Mouse (Mus musculus): ENCODE data around the gene Usp26. TPM values are rescaled to one million over a fixed set of nuclear protein-coding genes. Genes with fewer than 3 reads are reported as not detected.

Gene Usp26
- polyA plus RNA-seq (2012; ENCODE audit: insufficient read depth, insufficient read length, missing spikeins) = not detected in 2 replicates

- H3K4me1 ChIP-seq (ENCODE audit: control insufficient read depth, insufficient read depth, insufficient read length, low read length) = no peaks in the 10 kb centered on the region
- H3K27ac ChIP-seq (replicated peaks; ENCODE audit: low read depth, low read length) = no peak within 1 kb of the TSS
- H3K4me3 ChIP-seq (ENCODE audit: insufficient read depth, low read depth, low read length) = no peak within 1 kb of the TSS
Measured at GRCm38 (mm10) chrX:51801133-51801532, at the start of gene Usp26. Gene Usp26, minus strand, starts transcription at chrX:51801233.

- Histone ChIP-seq H3K4me3 (ENCODE audit: insufficient read depth, low read depth, low read length) (no peak overlapping the region), H3K27ac (replicated peaks; ENCODE audit: low read depth, low read length) (no peak overlapping the region), H3K4me1 (ENCODE audit: control insufficient read depth, insufficient read depth, insufficient read length, low read length) (no peaks in the 10 kb centered on the region)
Measured at GRCm38 (mm10) chrX:51814466-51815247, 13.6 kb upstream of the Usp26 start.

- Histone ChIP-seq H3K4me3 (ENCODE audit: insufficient read depth, low read depth, low read length) (no peak overlapping the region), H3K27ac (replicated peaks; ENCODE audit: low read depth, low read length) (no peak overlapping the region), H3K4me1 (ENCODE audit: control insufficient read depth, insufficient read depth, insufficient read length, low read length) (no peaks in the 10 kb centered on the region)
Measured at GRCm38 (mm10) chrX:51767457-51767856, 33.6 kb downstream of the Usp26 start.

GRCm38 (mm10) chrX:51736450-51736849 lies 64.6 kb downstream of the Usp26 start:
- Histone ChIP-seq H3K4me3 (ENCODE audit: insufficient read depth, low read depth, low read length) (no peak overlapping the region), H3K27ac (replicated peaks; ENCODE audit: low read depth, low read length) (no peak overlapping the region), H3K4me1 (ENCODE audit: control insufficient read depth, insufficient read depth, insufficient read length, low read length) (no peaks in the 10 kb centered on the region)

- Histone ChIP-seq H3K4me1 (ENCODE audit: control insufficient read depth, insufficient read depth, insufficient read length, low read length) (no peaks in the 10 kb centered on the region), H3K4me3 (ENCODE audit: insufficient read depth, low read depth, low read length) (no peak overlapping the region), H3K27ac (replicated peaks; ENCODE audit: low read depth, low read length) (no peak overlapping the region)
Measured at GRCm38 (mm10) chrX:51714086-51714745, 86.8 kb downstream of the Usp26 start.

- no peak overlapping the region for H3K27ac ChIP-seq (replicated peaks; ENCODE audit: low read depth, low read length)
- H3K4me3 ChIP-seq (ENCODE audit: insufficient read depth, low read depth, low read length) = no peak overlapping the region
- H3K4me1 ChIP-seq (ENCODE audit: control insufficient read depth, insufficient read depth, insufficient read length, low read length) = no peaks in the 10 kb centered on the region
Measured at GRCm38 (mm10) chrX:51712996-51713395, 88.0 kb downstream of the Usp26 start.

Other genes with a start within 250 kb of the Usp26 start
- gene Hs6st2, start 119.4 kb downstream of the Usp26 start, polyA plus RNA-seq (2012; ENCODE audit: insufficient read depth, insufficient read length, missing spikeins) = 0.25 TPM in 1 of 2 replicates, not detected in the other
- gene 1700080O16Rik, start 171.5 kb upstream of the Usp26 start, polyA plus RNA-seq (2012; ENCODE audit: insufficient read depth, insufficient read length, missing spikeins) = not detected in 2 replicates

Measured in brown adipose tissue, adult 24 weeks (tissue).